Comparison of ENCODE assay signal across 12 mouse cellular contexts in the genomic region with DNA sequence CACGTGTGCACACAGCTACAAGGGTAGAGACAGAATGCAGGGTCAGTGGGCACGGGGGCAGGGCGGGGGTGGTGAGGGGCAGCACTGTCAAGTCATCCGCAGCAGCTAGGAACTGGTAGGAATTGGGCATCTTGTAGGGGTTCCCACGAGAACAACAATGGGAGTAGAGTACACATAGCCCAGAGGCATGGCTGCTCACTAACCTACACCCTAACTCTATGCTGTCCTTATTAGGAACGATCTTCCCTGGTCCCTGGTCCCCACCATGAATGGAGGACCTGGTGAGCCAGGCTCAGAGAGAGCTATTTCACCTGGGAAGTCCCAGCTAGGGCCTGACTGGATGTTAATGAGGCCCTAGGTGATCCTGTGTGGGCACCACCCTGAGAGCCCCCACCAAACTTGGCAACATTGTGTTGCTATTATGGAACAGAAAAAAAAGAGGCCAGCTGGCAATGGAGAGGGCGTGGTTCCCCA. TPM values are rescaled to one million over a fixed set of nuclear protein-coding genes. Genes with fewer than 3 reads are reported as not detected.
A peak's percentile ranks its signal among the peaks of the same experiment; 100 is the strongest.
DNase-seq lines count a peak whose midpoint lies in the region; ATAC-seq lines count a peak whose summit lies in the region.
"Had no signal": no experiment of that assay in that cellular context is flagged by ENCODE, and none has a peak within 500 bp of the region (broad histone marks: within the 10 kb centered on the region; RNA-seq: fewer than 3 reads in every experiment).

No protein-coding gene starts in this region.

- H3K9ac ChIP-seq in forebrain, embryonic 12.5 days, result no peak overlapping the region
- H3K9ac ChIP-seq in limb, embryonic 15.5 days, result no peak overlapping the region
- no peak overlapping the region for H3K9ac ChIP-seq in hindbrain, embryonic 16.5 days (ENCODE audit: low read depth, low read length)
- H3K9ac ChIP-seq in neural tube, embryonic 15.5 days (replicated peaks), result no peak overlapping the region

- no peaks in the 10 kb centered on the region for H3K9me3 ChIP-seq in forebrain, embryonic 12.5 days
- no peaks in the 10 kb centered on the region for H3K9me3 ChIP-seq in forebrain, embryonic 10.5 days
- no peaks in the 10 kb centered on the region for H3K9me3 ChIP-seq in limb, embryonic 15.5 days
- H3K9me3 ChIP-seq in limb, embryonic 10.5 days (replicated peaks), result no peaks in the 10 kb centered on the region
- H3K9me3 ChIP-seq in hindbrain, embryonic 16.5 days (ENCODE audit: control insufficient read depth, low read length), result no peaks in the 10 kb centered on the region
- no peaks in the 10 kb centered on the region for H3K9me3 ChIP-seq in neural tube, embryonic 15.5 days (replicated peaks)

- H3K36me3 ChIP-seq in forebrain, embryonic 12.5 days (replicated peaks), result no peaks in the 10 kb centered on the region
- peaks cover 18% of the 10 kb centered on the region for H3K36me3 ChIP-seq in forebrain, embryonic 10.5 days (replicated peaks)
- H3K36me3 ChIP-seq in limb, embryonic 15.5 days, result no peaks in the 10 kb centered on the region
- H3K36me3 ChIP-seq in limb, embryonic 10.5 days, result peaks cover 9% of the 10 kb centered on the region
- H3K36me3 ChIP-seq in hindbrain, embryonic 16.5 days (ENCODE audit: control insufficient read depth, insufficient read depth, low read length), result no peaks in the 10 kb centered on the region
- H3K36me3 ChIP-seq in neural tube, embryonic 15.5 days, result no peaks in the 10 kb centered on the region

- 72% methylated on average over 7 of the region's 7 CpGs for WGBS in forebrain, embryonic 12.5 days
- WGBS in forebrain, embryonic 10.5 days, result 87% methylated on average over 7 of the region's 7 CpGs
- WGBS in limb, embryonic 15.5 days, result 68% methylated on average over 7 of the region's 7 CpGs
- WGBS in limb, embryonic 10.5 days, result 90% methylated on average over 7 of the region's 7 CpGs
- WGBS in hindbrain, embryonic 16.5 days, result 53% methylated on average over 7 of the region's 7 CpGs
- 62% methylated on average over 7 of the region's 7 CpGs for WGBS in neural tube, embryonic 15.5 days

- no peaks in the 10 kb centered on the region for H3K27me3 ChIP-seq in forebrain, embryonic 12.5 days
- H3K27me3 ChIP-seq in forebrain, embryonic 10.5 days (ENCODE audit: poor library complexity, severe bottlenecking), result no peaks in the 10 kb centered on the region
- H3K27me3 ChIP-seq in limb, embryonic 15.5 days, result no peaks in the 10 kb centered on the region
- no peaks in the 10 kb centered on the region for H3K27me3 ChIP-seq in limb, embryonic 10.5 days (ENCODE audit: low read depth, poor library complexity, severe bottlenecking)
- H3K27me3 ChIP-seq in hindbrain, embryonic 16.5 days (replicated peaks; ENCODE audit: control insufficient read depth, insufficient read depth, low read length), result no peaks in the 10 kb centered on the region
- H3K27me3 ChIP-seq in neural tube, embryonic 15.5 days (replicated peaks), result no peaks in the 10 kb centered on the region

- peaks cover 22% of the 10 kb centered on the region for H3K4me1 ChIP-seq in forebrain, embryonic 12.5 days
- H3K4me1 ChIP-seq in forebrain, embryonic 10.5 days, result peaks cover 16% of the 10 kb centered on the region
- peaks cover 56% of the 10 kb centered on the region for H3K4me1 ChIP-seq in limb, embryonic 15.5 days
- peaks cover 33% of the 10 kb centered on the region for H3K4me1 ChIP-seq in limb, embryonic 10.5 days
- peaks cover 23% of the 10 kb centered on the region for H3K4me1 ChIP-seq in hindbrain, embryonic 16.5 days (ENCODE audit: control insufficient read depth, insufficient read depth, low read depth, low read length)
- peaks cover 34% of the 10 kb centered on the region for H3K4me1 ChIP-seq in neural tube, embryonic 15.5 days

- no peak overlapping the region for H3K4me3 ChIP-seq in forebrain, embryonic 12.5 days (replicated peaks)
- no peak overlapping the region for H3K4me3 ChIP-seq in forebrain, embryonic 10.5 days
- H3K4me3 ChIP-seq in limb, embryonic 15.5 days, result no peak overlapping the region
- H3K4me3 ChIP-seq in limb, embryonic 10.5 days, result no peak overlapping the region
- H3K4me3 ChIP-seq in hindbrain, embryonic 16.5 days (ENCODE audit: low read length), result no peak overlapping the region
- H3K4me3 ChIP-seq in neural tube, embryonic 15.5 days (replicated peaks), result no peak overlapping the region

- H3K4me2 ChIP-seq in forebrain, embryonic 12.5 days, result no peak overlapping the region; the same call in 1 of the 2 replicates
- H3K4me2 ChIP-seq in limb, embryonic 15.5 days, result no peak overlapping the region
- no peak overlapping the region for H3K4me2 ChIP-seq in hindbrain, embryonic 16.5 days (ENCODE audit: low read length)
- H3K4me2 ChIP-seq in neural tube, embryonic 15.5 days, result no peak overlapping the region

- DNase-seq in forebrain, embryonic 10.5 days (ENCODE audit: extremely low spot score, low spot score), result no peak
- no peak for DNase-seq in limb, embryonic 10.5 days (ENCODE audit: low spot score)
- no peak for DNase-seq in left cerebral cortex, adult 18-20 months (ENCODE audit: low spot score in 2 of 2)
- no peak for DNase-seq in right cerebral cortex, postnatal 25 days
- DNase-seq: right cerebral cortex, postnatal 4 days had no signal

- peak overlapping the region; percentile 63; the same call in 1 of the 2 replicates for H3K27ac ChIP-seq in forebrain, embryonic 12.5 days
- no peak overlapping the region for H3K27ac ChIP-seq in forebrain, embryonic 10.5 days
- no peak overlapping the region; the same call in 1 of the 2 replicates for H3K27ac ChIP-seq in limb, embryonic 15.5 days
- H3K27ac ChIP-seq in limb, embryonic 10.5 days, result no peak overlapping the region
- H3K27ac ChIP-seq in hindbrain, embryonic 16.5 days (ENCODE audit: low read depth, low read length), result peak overlapping the region; percentile 6; the same call in 1 of the 2 replicates
- peak overlapping the region; percentile 56; the same call in 1 of the 2 replicates for H3K27ac ChIP-seq in neural tube, embryonic 15.5 days (replicated peaks)

- ATAC-seq in forebrain, embryonic 12.5 days (ENCODE audit: low FRiP score), result peak; percentile 63; the same call in 1 of the 2 replicates
- 0 out of 2 replicates have a peak, but pooled peaks have one; percentile 8 for ATAC-seq in limb, embryonic 15.5 days (ENCODE audit: insufficient number of reproducible peaks, low FRiP score, low TSS enrichment, low read depth)
- ATAC-seq in hindbrain, embryonic 16.5 days, result peak; percentile 15
- no peak for ATAC-seq in neural tube, embryonic 15.5 days (ENCODE audit: low FRiP score)

RNA-seq across cellular contexts. Expression of gene Ppp1r37, which starts 21.2 kb away (rescaled TPM):
- polyA plus RNA-seq in forebrain, embryonic 12.5 days (2016; fragmentation: Nextera tagmentation; extraction: Ambion mirVana), result 34.9 and 35.4 TPM in 2 replicates
- polyA plus RNA-seq in forebrain, embryonic 10.5 days (2016; fragmentation: Nextera tagmentation; extraction: Ambion mirVana), result 20.2 and 22.2 TPM in 2 replicates
- polyA plus RNA-seq in limb, embryonic 15.5 days (2015; fragmentation: Nextera tagmentation; extraction: Ambion mirVana), result 25.1 and 26.3 TPM in 2 replicates
- 25.9 and 27.2 TPM in 2 replicates for polyA plus RNA-seq in limb, embryonic 10.5 days (2016; fragmentation: Nextera tagmentation; extraction: Ambion mirVana)
- polyA plus RNA-seq in hindbrain, embryonic 16.5 days (2015; fragmentation: Nextera tagmentation; extraction: Ambion mirVana), result 37.7 and 38.3 TPM in 2 replicates
- 41.0 and 42.3 TPM in 2 replicates for polyA plus RNA-seq in neural tube, embryonic 15.5 days (2015; fragmentation: Nextera tagmentation; extraction: Ambion mirVana)
- total RNA-seq in left cerebral cortex, adult 18-20 months (2021), result 100 to 1,000 TPM; 139 to 147 TPM

RNA-seq across cellular contexts. Expression of gene Nkpd1, which starts 24.1 kb away (rescaled TPM):
- polyA plus RNA-seq in forebrain, embryonic 12.5 days (2016; fragmentation: Nextera tagmentation; extraction: Ambion mirVana), result 0.17 TPM in 1 of 2 replicates, not detected in the other
- polyA plus RNA-seq in forebrain, embryonic 10.5 days (2016; fragmentation: Nextera tagmentation; extraction: Ambion mirVana), result 0.06 and 0.12 TPM in 2 replicates
- polyA plus RNA-seq in limb, embryonic 15.5 days (2015; fragmentation: Nextera tagmentation; extraction: Ambion mirVana), result 1.7 and 2.5 TPM in 2 replicates
- 0.10 and 0.11 TPM in 2 replicates for polyA plus RNA-seq in limb, embryonic 10.5 days (2016; fragmentation: Nextera tagmentation; extraction: Ambion mirVana)
- 0.99 and 2.3 TPM in 2 replicates for polyA plus RNA-seq in hindbrain, embryonic 16.5 days (2015; fragmentation: Nextera tagmentation; extraction: Ambion mirVana)
- polyA plus RNA-seq in neural tube, embryonic 15.5 days (2015; fragmentation: Nextera tagmentation; extraction: Ambion mirVana), result 1.2 and 1.5 TPM in 2 replicates
- total RNA-seq in left cerebral cortex, adult 18-20 months (2021), result under 1 TPM; 0.72 to 0.94 TPM
- total RNA-seq: liver, adult 2 months; neutrophil, adult 5-6 weeks had no signal
- polyA plus RNA-seq: liver, adult 2 months had no signal

RNA-seq across cellular contexts. Expression of gene Trappc6a, which starts 33.5 kb away (rescaled TPM):
- polyA plus RNA-seq in forebrain, embryonic 12.5 days (2016; fragmentation: Nextera tagmentation; extraction: Ambion mirVana), result 43.6 and 47.5 TPM in 2 replicates
- polyA plus RNA-seq in forebrain, embryonic 10.5 days (2016; fragmentation: Nextera tagmentation; extraction: Ambion mirVana), result 53.8 and 60.9 TPM in 2 replicates
- polyA plus RNA-seq in limb, embryonic 15.5 days (2015; fragmentation: Nextera tagmentation; extraction: Ambion mirVana), result 94.7 and 97.9 TPM in 2 replicates
- 74.0 and 90.5 TPM in 2 replicates for polyA plus RNA-seq in limb, embryonic 10.5 days (2016; fragmentation: Nextera tagmentation; extraction: Ambion mirVana)
- 36.3 and 37.1 TPM in 2 replicates for polyA plus RNA-seq in hindbrain, embryonic 16.5 days (2015; fragmentation: Nextera tagmentation; extraction: Ambion mirVana)
- polyA plus RNA-seq in neural tube, embryonic 15.5 days (2015; fragmentation: Nextera tagmentation; extraction: Ambion mirVana), result 39.2 and 58.6 TPM in 2 replicates
- total RNA-seq in left cerebral cortex, adult 18-20 months (2021), result 10 to 100 TPM; 18.7 to 21.1 TPM

RNA-seq across cellular contexts. Expression of gene Bloc1s3, which starts 33.6 kb away (rescaled TPM):
- 3.5 and 3.9 TPM in 2 replicates for polyA plus RNA-seq in forebrain, embryonic 12.5 days (2016; fragmentation: Nextera tagmentation; extraction: Ambion mirVana)
- 2.1 and 2.3 TPM in 2 replicates for polyA plus RNA-seq in forebrain, embryonic 10.5 days (2016; fragmentation: Nextera tagmentation; extraction: Ambion mirVana)
- 1.8 and 2.0 TPM in 2 replicates for polyA plus RNA-seq in limb, embryonic 15.5 days (2015; fragmentation: Nextera tagmentation; extraction: Ambion mirVana)
- polyA plus RNA-seq in limb, embryonic 10.5 days (2016; fragmentation: Nextera tagmentation; extraction: Ambion mirVana), result 2.3 and 2.4 TPM in 2 replicates
- 3.5 and 4.2 TPM in 2 replicates for polyA plus RNA-seq in hindbrain, embryonic 16.5 days (2015; fragmentation: Nextera tagmentation; extraction: Ambion mirVana)
- 3.9 and 5.0 TPM in 2 replicates for polyA plus RNA-seq in neural tube, embryonic 15.5 days (2015; fragmentation: Nextera tagmentation; extraction: Ambion mirVana)
- total RNA-seq in left cerebral cortex, adult 18-20 months (2021), result 1 to 10 TPM; 7.6 to 7.8 TPM

RNA-seq across cellular contexts. Expression of gene Zfp296, which starts 35.4 kb away (rescaled TPM):
- 0.18 and 0.34 TPM in 2 replicates for polyA plus RNA-seq in forebrain, embryonic 12.5 days (2016; fragmentation: Nextera tagmentation; extraction: Ambion mirVana)
- polyA plus RNA-seq in forebrain, embryonic 10.5 days (2016; fragmentation: Nextera tagmentation; extraction: Ambion mirVana), result 0.30 and 0.47 TPM in 2 replicates
- polyA plus RNA-seq in limb, embryonic 15.5 days (2015; fragmentation: Nextera tagmentation; extraction: Ambion mirVana), result 1.00 and 1.1 TPM in 2 replicates
- polyA plus RNA-seq in limb, embryonic 10.5 days (2016; fragmentation: Nextera tagmentation; extraction: Ambion mirVana), result 0.71 and 0.93 TPM in 2 replicates
- polyA plus RNA-seq in hindbrain, embryonic 16.5 days (2015; fragmentation: Nextera tagmentation; extraction: Ambion mirVana), result 0.20 and 0.46 TPM in 2 replicates
- polyA plus RNA-seq in neural tube, embryonic 15.5 days (2015; fragmentation: Nextera tagmentation; extraction: Ambion mirVana), result 0.23 and 0.61 TPM in 2 replicates
- 1 to 10 TPM; 2.0 to 2.7 TPM for total RNA-seq in left cerebral cortex, adult 18-20 months (2021)
- total RNA-seq: layer of hippocampus, postnatal 10 days had no signal

Comparison
In these comparisons a context has a peak if more than half of its experiments do, and no peak if none do; other contexts are left out.
1. H3K27ac ChIP-seq: peak in forebrain, embryonic 12.5 days (single experiment), hindbrain, embryonic 16.5 days (single experiment) and neural tube, embryonic 15.5 days (single experiment); none in forebrain, embryonic 10.5 days (single experiment), limb, embryonic 15.5 days (single experiment) and limb, embryonic 10.5 days (single experiment).